Mouse (Mus musculus): ENCODE data around the gene Tnnt2.

The Tnnt2 gene

GRCm38 (mm10) chr1:135835716-135836483, at the start of gene Tnnt2:
Tnnt2 (plus strand) TSS chr1:135836354.
- no peak for DNase-seq

DNA sequence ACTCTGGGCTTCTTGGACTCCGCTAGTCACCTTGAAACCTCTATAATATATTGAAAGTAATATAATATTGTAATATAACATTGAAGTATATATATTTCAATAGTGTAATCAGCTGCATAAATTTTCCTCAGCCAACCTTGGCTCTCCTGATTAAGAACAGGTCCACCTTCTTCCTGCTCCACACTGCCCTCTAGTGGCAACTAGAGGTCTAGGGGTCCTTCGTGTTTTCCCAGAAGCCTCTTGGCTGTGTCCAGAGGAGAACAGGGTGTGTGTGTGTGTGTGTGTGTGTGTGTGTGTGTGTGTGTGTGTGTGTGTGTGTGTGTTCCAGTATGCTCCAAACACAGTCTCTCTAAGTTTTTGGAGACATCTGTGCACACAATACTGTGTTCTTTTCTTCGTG, 48.4 kb upstream of the Tnnt2 start:
- peak; percentile 73 to 86 for DNase-seq

DNA sequence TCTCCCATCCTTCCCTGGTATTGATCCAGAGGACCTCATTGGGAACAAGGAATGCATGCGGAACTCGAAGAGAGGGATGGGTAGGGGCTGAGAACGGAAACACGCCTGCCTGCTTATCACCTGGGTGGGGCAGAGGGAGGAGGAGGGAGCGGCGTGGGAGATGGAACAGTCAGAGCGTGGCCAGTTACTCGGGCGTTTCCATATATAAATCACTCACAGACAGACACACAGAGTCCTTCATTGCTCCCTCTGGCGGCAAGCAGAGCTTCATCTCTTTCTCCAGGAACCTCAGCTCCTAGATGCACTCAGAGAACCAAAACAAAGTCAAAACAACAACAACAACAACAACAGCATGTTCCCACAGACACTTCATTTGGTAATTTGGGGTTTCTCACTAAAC, 47.4 kb upstream of the Tnnt2 start:
- DNase-seq, result peak; percentile 49 to 58

DNA sequence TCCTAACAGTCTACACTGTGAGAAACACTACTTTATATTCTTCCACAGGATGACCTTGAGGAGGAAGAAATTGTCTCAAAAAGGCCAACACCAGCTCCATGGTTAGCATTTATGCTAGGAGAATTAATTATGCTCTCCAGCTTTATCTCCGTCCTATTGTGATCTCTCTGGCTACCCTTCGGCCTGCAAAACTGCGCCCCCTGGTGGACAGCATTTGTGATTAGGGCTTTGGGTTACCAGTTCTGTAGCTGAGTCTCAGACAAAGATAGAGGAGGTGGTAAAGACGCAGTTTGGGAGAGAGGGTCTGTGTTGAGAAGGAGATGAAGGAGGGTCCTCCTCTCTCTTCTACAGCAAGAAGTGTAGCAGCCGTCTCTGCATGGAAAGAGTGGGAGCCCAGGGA, 46.3 kb upstream of the Tnnt2 start:
- peak; percentile 68 to 84 for DNase-seq

- no peak for DNase-seq
Observed at GRCm38 (mm10) chr1:135792143-135792939, 43.8 kb upstream of the Tnnt2 start.

- DNase-seq, result peak; percentile 61 to 64
Observed at GRCm38 (mm10) chr1:135793370-135794215, 42.6 kb upstream of the Tnnt2 start.

DNA sequence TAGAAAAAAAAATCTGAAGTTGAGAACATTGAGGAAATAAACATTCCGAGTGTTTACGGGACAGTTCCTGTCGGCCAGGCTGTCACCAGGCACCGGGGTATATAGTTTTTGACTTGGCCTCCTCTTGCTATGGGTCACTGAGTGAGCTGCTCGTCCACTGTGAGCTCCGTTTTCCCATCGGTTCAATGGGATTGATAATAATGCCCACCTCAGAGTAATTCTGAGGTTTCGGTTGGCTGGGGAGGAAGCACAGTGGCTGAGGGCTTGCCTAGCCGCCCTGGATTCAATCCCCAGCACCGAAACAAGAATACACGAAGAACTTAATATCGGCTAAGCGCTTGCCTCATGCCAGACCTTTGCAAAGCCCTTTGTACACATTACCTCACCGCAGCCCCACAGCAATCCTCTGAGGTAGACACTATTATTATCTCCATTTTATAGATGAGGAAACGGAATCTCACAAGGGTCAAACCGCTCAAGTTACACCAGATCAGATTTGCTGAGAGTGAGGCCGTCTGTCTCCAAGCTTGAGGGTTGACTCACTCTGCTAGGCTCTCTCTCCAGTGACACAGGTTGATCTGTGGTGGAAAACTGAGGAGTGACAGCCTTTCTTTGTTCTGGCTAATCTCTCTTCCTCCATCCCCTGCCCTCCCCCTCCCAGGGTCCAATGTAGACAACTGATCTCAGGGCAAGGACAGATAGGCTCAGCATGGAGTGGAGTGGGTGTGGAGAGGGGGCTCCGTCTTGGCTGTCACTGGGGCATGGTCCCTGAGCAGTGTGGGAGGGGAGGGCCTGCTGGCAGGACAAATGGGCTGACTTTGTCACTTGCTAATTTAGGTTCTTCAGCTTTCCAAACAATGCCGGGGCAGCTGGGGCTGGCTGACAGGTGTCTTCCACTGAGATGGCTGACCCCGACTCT, 41.7 kb upstream of the Tnnt2 start:
- peak; percentile 28 to 43 for DNase-seq

GRCm38 (mm10) chr1:135798492-135798891, 37.7 kb upstream of the Tnnt2 start:
- DNase-seq, result no peak

DNA sequence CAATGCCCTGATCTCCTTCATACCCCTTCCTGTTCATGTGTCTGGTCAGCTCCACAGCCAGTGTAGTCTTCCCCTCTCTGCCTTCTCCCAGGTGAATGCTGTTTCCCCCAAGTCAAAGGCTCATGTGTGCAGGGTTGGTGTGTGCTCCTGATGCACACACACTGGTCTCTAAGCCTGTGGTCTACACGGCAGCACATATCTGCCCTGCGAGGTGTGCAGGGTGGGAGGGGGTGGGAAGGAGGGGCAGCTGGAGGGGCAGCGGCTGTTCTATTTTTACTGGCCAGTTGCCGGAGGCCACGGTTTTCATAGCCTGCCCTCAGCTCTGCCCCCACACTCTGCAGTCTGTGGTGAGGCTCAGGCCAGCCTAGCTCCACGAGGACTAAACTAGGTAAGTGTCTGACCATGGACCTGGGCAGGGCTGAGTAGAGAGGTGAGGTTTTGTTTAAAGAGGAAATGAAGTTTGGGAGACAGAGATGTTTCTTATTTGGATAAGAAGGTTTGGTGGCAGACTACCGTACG, 37.0 kb upstream of the Tnnt2 start:
- no peak for DNase-seq

- DNase-seq, result peak in 1 of 2 experiments; percentile 53
Observed at GRCm38 (mm10) chr1:135800192-135800950, 35.8 kb upstream of the Tnnt2 start.

- DNase-seq, result no peak
Observed at GRCm38 (mm10) chr1:135807546-135807945, 28.6 kb upstream of the Tnnt2 start.

DNA sequence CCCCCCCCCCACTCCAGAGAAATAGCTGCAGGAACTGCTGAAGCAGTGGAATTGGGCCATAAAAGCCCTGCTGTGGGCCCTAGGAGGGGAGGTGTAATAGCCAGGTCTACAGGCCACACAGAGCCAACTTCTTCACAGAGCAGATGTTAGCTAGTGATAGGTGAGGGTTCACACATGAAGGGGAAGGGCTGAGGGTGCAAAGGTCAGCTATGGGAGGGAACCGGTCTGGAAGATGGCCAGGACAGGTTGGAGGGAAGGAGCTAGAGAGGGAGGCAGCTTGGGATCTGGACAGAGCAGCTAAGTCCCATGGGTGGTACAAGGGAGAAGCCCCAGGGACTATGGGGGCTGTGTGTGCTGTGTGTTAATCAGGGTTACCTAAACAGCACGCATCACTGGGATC, 26.0 kb upstream of the Tnnt2 start:
- no peak for DNase-seq

GRCm38 (mm10) chr1:135811016-135811646, 25.0 kb upstream of the Tnnt2 start:
- peak; percentile 75 to 88 for DNase-seq

GRCm38 (mm10) chr1:135812205-135812604, 23.9 kb upstream of the Tnnt2 start:
- no peak for DNase-seq

DNA sequence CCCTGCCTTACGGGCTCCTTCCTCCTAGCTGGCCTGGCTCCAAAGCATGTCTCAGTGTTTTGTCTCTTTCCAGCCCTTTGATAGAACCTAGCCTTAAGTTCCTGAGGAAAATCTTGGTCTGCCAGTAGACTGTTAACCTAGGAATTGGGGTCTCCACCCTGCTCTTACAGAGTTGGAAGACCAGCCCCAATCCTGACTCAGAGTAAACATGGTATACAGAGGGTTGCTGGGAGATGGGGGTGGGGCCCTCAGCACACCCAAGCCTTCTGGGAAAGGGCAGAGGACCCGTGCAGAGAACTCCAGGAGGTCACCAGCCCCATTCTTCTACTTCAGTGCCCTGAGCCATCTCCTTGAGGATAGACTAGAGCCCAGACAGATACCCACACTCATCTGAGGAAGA, 23.5 kb upstream of the Tnnt2 start:
- DNase-seq, result no peak

DNA sequence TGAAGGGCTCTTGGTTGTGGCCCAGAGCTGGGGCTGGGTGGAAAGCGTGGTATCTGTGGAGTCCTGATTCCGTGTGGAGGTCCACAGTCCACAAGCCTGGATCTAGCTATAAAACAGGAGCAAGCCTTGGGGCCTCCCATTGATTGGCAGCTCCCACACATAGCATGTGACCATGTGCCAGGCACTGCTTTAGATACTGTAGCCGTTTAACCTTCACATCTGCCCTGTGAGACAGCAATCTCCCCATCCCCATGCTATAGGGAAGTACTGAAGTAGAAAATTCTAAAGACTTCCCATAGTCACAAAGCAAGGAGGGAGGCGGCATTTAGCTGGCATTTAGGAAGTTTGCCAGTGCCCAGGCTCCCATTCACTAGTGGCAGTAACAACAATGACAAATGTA, 23.1 kb upstream of the Tnnt2 start:
- no peak for DNase-seq

DNA sequence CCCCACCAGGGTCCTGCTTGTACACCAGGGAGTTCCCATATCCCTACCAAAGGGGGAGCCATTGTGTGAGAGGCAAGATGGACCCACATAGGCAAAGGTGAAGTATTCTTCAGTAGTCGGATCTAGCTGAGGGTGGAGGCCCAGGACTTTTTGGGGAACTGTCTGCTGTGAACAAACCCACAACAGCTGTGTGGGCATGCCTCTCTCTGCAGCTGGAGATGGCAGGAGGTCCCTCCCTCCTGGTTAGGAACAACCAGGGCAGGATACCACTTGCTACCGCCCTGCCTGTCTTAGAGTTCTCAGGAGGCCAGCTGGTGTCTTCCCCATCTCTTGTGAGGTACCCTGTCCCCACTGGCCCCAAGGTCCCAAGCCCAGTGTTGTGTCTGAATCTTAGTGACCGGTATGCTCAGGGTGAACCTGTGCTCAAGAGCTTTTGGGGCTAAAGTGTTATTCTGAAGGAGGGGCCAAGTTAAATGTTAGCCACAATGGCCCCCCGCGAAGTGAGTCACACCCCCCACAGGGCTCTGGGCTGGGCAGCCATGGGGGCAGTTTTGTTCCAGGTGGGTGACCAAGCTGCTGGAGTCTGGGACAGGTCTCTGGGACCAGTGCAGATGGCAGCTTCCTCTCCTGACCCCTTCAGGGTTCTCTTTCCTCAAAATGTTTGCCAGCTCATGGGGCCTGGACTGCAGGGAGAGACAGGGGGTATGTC, 22.3 kb upstream of the Tnnt2 start:
- DNase-seq, result no peak

DNA sequence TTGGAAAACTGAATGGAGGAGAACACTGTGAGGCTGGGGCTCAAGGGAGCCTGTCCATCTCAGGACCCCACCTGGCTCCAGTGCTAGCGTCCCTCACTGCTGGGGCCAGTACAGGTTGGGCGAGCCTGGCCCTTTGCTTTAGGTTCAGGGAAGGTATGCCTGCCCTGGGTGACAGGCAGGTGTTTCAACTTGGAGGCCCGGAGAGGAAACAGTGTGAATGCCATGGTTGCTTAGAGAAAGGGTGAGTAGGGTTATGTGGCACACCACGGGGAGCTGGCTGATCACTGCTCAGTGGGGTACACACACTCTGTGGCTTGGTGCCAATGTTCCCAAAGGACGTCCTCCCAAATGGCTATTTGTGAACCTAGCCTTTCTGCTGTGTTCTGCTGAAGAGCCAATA, 21.6 kb upstream of the Tnnt2 start:
- DNase-seq, result no peak

- DNase-seq, result no peak
Observed at GRCm38 (mm10) chr1:135817595-135817994, 18.6 kb upstream of the Tnnt2 start.
